Mouse (Mus musculus) heart, postnatal 14 days (tissue): ENCODE data around the gene 3110040N11Rik. TPM values are rescaled to one million over a fixed set of nuclear protein-coding genes. Genes with fewer than 3 reads are reported as not detected.
A peak's percentile ranks its signal among the peaks of the same experiment; 100 is the strongest.
"Not testable (repeated sequence)": the region's sequence is repeated elsewhere in the genome, so short reads cannot be mapped to it uniquely, and the experiment has no call there.

Source experiments
- DNase-seq, 2 experiments: peaks; one replicate each; pipeline ENCODE4 v3.0.0; 2021 to 2022
- intact Hi-C: fragments of 180-260 bp; cut with DNase I; formaldehyde crosslinking; loops from one replicate; pipeline ENCODE4 v1.15.1; 2025
- long read RNA-seq, 2 experiments: library from polyadenylated mRNA; stranded (forward); transcript quantifications; one replicate each; pipeline ENCODE4 v2.0.0; 2021
- total RNA-seq, 2 experiments: library from RNA; stranded (reverse); gene quantifications; 2 replicates each; pipeline ENCODE4 v1.2.3; 2021

3110040N11Rik gene
- total RNA-seq = 10 to 100 TPM; 22.5 to 23.1 TPM
- long read RNA-seq, experiment 1, partial matches to known transcripts = 1 of 20 reads
- long read RNA-seq, experiment 1, other reads (novel, unspliced or antisense) = 17 of 20 reads
- long read RNA-seq, experiment 2, transcript 3110040N11Rik-201 (5 exons, 887 nt) = major isoform, 5 of 21 reads
- long read RNA-seq, experiment 2, partial matches to known transcripts = 2 of 21 reads
- long read RNA-seq, experiment 2, other reads (novel, unspliced or antisense) = 14 of 21 reads

DNA sequence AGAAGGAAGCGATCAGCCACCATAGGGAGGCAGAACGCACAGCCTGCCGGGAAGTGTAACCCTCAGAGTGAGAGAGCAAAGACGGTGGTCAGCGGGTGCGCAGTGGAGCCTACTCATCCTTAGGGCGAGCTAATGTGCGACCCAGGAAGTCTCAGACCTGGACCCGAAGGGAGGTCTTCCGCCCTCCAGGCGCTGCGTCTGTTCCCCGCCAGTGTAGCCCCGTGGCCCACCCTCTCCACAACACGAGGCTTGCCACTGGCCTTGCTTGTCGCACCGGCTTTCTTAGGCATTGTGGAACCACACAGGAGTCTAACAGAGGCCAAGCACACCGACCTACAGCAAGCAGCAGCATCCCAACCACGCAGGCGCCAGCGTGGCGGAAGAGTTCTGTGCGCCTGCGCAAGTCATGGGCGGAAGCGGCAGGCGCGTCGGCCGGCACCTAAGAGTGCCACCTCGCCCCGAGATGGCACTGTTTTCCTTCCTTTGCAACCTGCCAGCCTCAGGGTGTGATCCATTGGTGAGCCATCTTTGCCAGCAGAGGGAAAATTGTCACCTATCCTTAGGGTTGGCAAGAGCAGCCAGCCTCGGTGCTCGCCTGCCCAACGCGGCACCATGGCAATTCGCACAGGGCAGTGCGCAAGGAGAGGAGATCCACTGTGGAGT lies at the start of gene 3110040N11Rik:
Gene 3110040N11Rik (minus strand): TSS at position 384 of the 663 bp plus-strand sequence.
- intact Hi-C loops = loop anchor here (1.0 to 10.0 kb wide), 5 partner anchors 38 to 476 kb away; partner anchors contain the start of genes Btbd1 and Hdgfl3
- DNase-seq = peak; percentile 89

DNA sequence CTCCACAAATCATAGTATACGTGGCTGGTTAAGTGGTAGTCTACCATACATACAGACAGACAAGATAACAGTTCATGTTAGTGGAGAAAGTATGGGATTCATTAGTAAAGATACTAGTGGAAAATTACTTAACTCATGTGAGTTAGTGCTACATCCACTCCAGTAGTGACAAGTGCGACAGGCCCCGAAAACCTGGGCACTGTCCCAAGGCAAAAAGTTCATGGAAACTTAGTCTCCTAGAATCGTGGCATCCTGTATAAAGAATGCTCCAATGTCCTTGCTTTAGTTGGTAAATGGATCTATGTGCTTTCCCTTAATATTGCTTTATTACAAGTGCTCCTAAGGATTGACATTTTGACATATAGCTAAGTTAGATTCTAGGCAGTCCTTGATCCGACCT lies 48.5 kb upstream of the 3110040N11Rik start:
- DNase-seq, intact Hi-C loops: not testable (repeated sequence)

DNA sequence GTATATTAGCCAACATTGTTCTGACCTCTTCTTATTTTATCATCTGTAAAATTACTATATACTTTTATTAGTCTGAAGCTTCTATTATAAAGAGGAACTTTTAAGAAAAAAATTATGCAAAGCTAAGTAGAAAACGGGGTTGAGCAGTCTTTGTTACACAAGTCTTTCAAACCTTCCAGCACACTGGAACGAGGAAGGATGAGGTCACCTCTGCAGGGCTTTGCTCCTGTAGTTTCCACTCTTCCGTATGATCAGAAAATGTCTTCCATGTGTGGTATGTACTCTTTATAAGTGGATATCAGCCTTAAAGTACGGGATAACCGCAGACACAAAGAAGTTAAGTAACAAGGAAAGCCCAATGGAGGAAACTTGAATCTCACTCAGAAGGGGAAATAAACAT lies 46.2 kb upstream of the 3110040N11Rik start:
- intact Hi-C loops = no loop called here
- no peak for DNase-seq

DNA sequence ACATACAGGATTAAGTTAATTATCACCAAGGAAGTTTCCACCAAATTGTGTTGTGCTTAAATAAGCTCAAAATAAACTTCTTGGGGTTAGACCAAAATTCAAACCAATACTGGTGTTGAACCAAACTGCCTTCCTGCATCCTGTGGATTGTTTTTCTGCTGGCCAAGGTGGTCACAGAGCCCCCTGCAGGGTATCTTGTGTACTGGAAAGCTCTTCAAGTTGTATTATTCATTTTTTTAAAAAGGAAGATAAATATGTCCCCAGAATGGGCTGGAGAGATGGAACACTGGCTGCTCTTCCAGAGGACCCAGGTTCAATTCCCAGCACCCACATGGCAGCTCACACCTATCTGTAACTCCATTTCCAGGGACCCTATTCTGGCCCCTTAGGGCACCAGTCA lies 45.6 kb upstream of the 3110040N11Rik start:
- intact Hi-C loops = no loop called here
- DNase-seq = no peak

DNA sequence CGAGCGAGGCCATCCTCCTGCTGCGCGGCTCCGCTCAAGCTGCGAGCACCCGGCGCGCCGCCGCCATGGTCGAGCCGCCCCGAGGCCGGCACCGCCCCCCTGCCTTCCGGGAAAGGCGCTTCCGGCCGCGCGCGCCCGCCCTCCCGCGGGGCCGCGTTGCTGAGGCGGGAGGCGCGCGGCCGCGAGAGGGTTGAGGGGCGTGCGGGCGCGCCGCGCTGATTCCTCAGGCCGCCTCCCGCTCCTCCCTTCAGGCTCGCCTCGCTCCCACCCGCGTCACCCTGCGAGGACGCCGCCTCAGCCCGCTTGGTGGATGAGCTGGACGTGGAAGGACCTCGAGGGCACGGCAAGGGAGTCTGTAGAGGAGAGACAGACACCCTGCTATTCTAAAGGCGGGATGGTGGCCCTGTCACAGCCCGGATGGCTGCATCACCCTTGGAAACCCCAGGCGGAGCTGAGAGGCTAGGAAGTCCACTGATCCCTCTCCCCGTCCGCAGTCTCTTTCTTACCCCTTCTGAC lies 40.2 kb upstream of the 3110040N11Rik start, which contains the start of gene Btbd1:
Gene Btbd1 (minus strand): TSS at position 53 of the 516 bp plus-strand sequence.
- intact Hi-C loops = loop anchor here (2.0 to 5.0 kb wide), 3 partner anchors 29 to 105 kb away; partner anchors contain the start of genes 3110040N11Rik, Hdgfl3 and Tm6sf1

DNA sequence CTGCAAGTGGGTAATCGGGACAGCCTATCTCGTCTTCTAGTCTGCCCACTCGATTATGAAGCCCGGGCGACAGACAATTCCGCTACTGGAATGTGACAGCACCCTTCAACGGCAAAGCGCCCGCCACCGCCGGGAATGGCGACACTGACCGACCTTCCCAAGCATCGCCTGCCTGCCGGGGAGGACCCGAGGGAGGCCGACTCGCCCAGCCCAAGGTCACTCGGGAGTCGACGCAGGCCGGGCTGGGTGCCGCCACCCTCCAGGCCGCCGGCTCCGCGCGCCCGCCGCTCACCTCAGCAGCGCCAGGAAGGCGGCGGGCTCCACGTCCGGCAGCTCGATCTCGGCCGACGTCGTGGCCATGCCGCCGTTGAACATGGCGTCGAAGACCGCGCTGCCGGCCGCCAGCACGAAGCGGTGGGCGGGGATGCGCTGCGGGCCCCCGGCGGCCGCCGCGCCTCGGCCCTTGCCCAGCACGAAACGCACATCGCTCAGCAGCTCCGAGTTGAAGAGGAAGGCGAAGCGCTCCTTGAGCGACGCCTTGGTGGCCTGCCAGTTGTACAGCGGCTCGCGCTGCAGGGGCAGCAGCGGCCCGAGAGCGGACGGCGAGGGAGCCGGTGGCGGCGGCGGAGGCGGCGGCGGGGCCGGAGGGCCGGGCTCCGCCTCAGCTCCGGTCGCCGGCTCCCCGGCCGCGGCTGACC lies 39.6 kb upstream of the 3110040N11Rik start:
- peak; percentile 66 to 71 for DNase-seq
- intact Hi-C loops = loop anchor here (2.0 to 5.0 kb wide), 3 partner anchors 30 to 106 kb away; partner anchors contain the start of genes 3110040N11Rik, Hdgfl3 and Tm6sf1

More for the DNA sequence above, 40.2 kb upstream of the 3110040N11Rik start, which contains the start of gene Btbd1:
- DNase-seq = peak; percentile 92 to 95

DNA sequence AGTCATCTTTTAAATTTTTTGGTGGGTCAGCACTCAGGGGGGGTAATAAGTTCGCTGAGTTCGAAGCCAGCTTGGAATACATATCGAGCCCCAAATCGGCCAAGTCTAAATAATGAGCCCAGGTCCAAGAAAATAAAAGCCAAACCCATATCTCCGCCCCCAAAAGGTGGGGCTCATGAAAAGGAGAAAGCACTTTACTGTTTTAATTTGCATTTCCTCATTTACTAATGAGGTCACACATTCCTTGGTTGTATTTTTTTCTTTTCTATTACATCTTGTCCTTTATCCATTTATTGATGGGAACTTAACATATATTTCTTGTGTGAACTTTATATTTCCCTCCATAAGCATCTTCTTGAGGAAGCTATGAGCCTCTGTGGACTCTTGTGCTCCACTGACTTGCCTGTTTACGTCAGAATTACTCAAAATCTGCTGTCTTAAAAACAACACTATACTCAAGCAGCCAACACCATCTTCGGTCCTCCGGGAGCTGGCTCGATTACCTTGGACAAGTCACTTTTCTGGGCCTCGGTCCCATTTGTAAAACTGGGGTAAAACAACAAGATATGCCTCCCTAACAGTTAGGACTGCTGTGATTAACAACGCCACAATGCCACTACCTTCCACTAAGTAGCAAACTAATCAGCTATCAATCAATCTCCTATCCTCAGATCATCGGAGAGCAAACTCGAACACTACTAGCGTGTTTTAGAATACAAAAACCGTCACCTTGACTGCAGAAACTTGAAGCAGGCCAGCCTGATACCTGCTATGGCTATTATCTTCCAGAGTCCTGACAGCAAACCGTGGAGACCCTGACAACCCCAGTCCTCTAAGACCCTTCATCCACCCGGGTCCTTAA lies 38.8 kb upstream of the 3110040N11Rik start:
- DNase-seq = no peak
- intact Hi-C loops = loop anchor here (2.0 to 5.0 kb wide), 3 partner anchors 31 to 107 kb away; partner anchors contain the start of genes 3110040N11Rik, Hdgfl3 and Tm6sf1

DNA sequence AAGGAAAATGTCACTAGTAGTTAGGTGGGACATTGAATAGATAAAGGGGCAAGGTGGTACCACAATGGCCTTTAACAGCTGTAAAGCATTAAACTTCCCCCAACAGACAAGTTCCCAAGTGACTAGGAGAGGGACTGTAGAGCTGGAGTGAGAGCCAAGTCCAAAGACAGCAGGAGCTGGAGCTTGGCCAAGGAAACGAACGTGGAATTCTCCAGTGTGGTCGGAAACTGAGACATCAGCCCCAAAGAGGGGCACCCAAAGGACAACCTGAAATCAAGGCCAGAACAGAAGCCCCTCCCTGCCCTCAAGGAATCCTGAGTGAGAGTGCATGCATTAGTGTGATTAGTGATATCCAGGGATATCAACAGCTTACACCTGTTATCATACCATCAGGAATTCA lies 36.1 kb upstream of the 3110040N11Rik start:
- DNase-seq = peak; percentile 35 to 49
- intact Hi-C loops = loop anchor here (5.0 kb wide), 1 partner anchor 38 kb away; the partner anchor contains the start of gene 3110040N11Rik

DNA sequence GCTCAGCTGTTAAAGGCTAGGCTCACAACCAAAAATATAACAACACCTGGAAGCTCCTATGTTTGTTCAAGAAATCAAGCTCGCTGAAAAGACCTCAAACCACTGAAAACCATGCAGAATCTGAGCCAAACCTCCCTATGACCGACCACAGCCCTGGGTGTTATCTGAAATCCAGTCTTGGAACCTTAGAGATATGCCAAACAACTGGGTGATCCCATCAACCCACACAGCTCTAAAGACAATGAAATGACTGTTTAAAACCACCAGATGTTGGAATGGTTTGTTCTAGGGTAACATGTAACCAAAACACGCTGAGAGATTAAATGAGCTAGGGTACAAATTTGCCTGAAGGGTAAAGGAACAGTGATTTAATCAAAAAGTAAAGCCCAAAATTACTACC lies 35.6 kb upstream of the 3110040N11Rik start:
- DNase-seq = no peak
- intact Hi-C loops = loop anchor here (5.0 kb wide), 1 partner anchor 38 kb away; the partner anchor contains the start of gene 3110040N11Rik

DNA sequence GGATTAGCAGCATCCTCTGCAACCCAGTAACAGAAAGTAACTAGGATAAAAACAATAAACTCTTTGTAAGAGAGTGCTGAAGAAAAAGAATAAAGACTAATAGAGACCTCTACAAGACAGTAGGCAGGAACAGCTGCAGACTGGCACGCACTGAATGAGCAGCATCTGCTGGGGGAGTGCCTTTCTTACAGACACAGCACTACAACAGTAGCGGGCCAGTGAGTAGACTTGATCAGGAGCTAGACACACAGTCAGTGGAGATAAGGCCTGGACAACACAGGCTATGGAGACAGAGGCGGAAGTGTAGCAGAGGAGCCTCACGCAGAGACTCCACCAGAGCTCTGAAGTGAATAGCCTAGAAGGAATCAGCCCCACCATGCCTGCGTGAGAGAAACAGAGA lies 16.8 kb upstream of the 3110040N11Rik start:
- intact Hi-C loops = no loop called here
- DNase-seq = no peak

DNA sequence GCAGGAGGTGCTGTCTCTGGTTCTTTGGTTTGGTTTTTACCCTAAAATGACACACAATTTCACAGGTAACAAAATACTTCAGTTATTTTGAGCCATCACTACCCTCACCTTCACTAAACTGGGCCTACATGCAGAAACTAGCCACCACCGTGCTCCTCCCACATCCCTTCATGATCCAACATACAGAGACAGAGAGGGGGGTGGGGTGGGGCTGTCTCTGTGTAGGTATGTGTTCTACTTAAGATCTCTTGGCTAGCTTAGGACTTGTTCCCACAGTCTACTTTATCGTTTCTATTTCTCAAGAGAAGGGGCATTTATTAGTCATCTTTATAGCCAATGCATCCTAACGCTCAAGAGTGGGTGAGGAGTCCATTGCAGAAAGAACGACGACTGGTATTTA lies 742 bp downstream of the 3110040N11Rik start:
- DNase-seq = no peak
- intact Hi-C loops = loop anchor here (5.0 to 10.0 kb wide), 4 partner anchors 39 to 476 kb away; partner anchors contain the start of genes Btbd1 and Hdgfl3

DNA sequence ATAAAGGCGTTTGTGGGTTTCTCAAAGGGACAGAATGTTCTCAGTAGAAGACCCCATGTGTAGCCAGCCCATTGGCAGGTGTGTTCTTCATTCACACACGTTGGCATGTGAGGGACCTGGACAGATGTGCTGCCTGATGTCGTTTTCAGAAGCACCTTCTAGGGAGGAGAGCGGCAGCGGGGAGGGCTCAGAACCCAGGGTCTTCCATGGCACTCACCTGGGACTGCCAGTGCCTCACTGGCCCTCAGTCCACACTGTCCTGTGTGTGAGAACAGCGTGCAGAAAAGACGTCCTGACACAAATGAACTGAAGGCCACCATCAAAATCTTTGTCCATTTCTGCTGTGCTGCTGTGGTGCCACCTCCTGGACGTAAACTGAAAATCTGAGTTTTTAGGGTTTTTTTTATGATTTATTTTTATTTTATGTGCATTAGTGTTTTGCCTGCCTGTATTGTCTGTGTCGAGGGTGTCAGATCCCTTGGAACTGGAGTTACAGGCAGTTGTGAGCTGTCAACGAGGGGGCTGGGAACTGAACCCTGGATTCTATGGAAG lies 11.5 kb downstream of the 3110040N11Rik start:
- DNase-seq = no peak
- intact Hi-C loops = no loop called here

DNA sequence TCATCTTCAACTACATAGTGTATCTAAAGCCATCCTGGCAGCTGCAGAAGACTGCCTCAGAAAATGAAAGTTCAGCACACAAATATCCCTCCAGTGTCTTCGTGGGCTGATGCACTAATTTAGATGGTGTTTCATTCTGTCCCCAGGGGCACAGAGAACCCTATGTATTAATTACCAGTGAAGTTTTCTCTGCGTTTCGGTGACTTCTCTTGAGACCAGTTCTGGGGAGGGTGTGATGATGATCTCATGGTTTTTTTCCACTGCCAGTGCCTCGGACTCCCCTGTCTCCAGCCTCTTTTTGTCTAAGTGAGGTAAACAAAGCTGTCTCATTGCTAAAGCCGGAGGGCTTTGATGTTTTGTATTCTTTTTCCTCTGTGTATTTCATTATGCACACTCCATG lies 14.0 kb downstream of the 3110040N11Rik start:
- intact Hi-C loops = no loop called here
- DNase-seq = no peak

DNA sequence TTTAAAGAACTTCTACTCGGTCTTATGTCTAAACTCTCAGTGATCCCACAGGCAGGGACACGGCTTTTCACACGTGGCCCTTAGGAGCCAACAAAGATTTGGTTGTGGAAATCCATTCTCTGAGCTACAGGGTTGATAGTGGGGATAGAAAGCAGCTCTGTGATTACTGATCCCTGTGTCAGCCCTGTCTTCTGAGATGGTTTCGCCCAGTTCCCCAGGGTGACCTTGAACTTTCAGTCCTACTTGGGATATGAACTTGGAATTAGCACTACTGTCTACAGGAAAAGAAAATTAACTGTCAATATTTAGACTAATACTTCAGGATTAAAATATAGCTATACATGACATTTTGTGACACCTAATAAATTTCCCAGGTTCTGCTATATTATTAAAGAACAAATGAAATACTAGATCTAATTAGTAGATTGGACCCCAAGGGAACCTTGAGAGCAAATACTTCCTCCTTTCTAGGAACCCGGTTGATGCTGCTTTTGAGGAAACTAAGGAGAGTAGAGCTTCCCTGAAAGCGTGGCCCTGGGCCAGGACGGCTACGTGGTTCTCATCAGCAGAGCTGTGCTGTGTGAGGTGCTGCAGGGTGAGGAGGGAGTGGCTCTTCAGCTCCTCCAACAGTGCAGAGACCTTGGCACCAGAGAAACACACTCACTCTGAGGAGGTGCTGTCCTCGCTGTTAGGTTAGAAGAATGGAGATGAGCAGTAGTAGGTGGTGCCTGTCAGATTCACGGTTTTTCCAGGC lies 16.3 kb downstream of the 3110040N11Rik start:
- intact Hi-C loops = no loop called here
- DNase-seq = peak; percentile 12 to 18

DNA sequence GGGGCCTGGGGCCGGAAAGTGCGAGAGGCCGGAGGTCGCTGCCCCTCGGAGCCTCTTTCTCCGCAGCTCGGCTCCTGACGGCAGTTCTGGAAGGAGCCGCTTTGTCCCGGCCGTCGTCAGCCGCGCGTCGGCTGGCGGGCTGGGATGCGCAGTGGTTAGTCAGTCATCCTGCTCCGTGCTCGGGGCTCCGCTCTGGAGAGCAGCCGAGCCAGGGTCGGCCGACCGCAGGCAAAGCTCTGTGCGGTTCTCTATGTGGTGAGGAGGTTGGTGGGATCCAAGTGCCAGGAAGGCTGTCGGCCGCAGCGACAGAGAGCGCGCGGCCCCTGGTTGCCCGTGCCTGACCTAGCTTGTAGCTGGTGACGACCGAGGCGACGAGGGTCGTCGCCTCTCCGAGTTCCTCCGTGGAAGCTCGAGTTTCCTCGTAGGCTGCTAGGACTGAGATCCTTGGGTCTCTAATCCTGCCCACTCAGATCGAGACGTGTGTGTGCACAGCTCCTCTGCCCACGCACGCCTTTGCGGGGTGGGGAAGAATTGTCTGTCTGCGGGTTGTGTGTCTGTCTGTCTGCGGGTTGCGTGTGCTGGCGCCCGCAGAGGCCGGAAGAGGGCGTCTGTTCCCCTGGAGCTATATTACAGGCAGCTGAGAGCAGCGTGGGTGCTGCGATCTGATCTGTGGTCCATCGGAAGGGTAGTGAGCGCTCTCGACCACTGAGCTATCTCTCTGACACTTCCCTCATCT lies 26.0 kb downstream of the 3110040N11Rik start:
- intact Hi-C loops = no loop called here
- peak; percentile 24 to 28 for DNase-seq

DNA sequence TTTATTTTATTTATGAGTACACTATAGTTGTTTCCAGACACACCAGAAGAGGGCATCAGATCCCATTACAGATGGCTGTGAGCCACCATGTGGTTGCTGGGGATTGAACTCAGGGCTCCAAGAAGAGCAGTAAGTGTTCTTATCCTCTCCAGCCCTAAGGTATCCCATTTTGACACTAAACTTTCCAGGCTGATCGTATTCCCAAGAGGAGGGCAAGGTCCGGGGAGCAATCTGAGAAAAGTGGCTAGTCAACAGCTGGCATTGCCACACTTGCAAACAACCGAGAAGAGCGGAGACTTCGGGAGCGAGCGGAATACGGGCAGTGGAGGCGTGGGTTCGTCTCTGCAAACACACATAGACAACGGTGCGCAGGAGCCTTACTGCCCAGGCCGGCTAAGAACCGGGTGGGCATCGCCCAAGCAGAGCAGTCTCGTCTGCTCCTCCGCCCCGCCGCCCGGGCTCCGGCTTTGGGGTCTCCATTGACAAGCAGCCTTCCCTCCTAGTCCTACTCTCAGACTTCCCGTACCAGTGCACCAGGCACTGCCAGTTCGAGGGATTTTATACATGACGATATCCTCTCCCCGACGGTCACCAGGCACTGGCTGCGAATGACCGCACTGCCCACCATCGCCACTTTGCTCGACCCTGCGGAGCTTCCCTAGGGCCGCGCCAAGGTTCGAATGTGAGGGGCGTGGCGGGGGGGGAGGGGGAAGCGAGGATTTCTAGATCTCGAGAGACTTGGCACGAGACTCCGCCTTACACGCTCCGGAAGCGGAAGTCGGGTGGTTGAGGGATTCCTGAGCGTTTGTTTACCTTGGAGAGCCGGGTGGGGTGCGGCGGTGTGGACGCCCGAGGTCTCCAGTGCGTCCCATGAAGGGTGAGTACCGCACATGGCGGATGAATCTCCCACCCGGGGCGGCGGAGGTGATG lies 26.8 kb downstream of the 3110040N11Rik start, which contains the start of gene Ramac:
Gene Ramac (plus strand): TSS at position 746 of the 930 bp plus-strand sequence.
- DNase-seq = peak; percentile 83 to 91

More for the DNA sequence above, 26.8 kb downstream of the 3110040N11Rik start, which contains the start of gene Ramac:
- intact Hi-C loops = no loop called here
